Mouse (Mus musculus): ENCODE measurements around the gene Hist1h2ap. TPM values are rescaled to one million over a fixed set of nuclear protein-coding genes. Genes with fewer than 3 reads are reported as not detected.

The Hist1h2ap gene
- 144 TPM for polyA plus RNA-seq (2017; shearing (Covaris generic))

DNA sequence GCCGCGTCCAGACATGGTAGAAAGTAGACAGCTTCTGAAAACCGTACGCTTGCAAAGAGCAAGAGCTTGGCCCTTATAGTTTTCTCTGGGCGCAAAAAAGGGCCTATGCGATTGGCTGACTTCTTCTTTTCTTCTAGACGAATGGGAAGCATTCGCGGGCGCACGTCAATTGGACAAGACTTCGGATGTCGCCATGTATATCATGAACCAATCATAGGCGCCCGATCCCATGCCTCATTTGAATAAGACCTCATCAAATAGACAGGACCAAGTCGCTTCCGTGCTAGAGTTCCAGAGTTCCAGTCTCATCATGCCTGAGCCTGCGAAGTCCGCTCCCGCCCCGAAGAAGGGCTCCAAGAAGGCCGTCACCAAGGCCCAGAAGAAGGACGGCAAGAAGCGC, at the start of gene Hist1h2ap, which contains the start of gene Hist1h2br:
TSS of gene Hist1h2ap (minus strand) at position 47 of the 400 bp plus-strand sequence.
TSS of gene Hist1h2br (plus strand) at position 283 of the 400 bp plus-strand sequence.

DNA sequence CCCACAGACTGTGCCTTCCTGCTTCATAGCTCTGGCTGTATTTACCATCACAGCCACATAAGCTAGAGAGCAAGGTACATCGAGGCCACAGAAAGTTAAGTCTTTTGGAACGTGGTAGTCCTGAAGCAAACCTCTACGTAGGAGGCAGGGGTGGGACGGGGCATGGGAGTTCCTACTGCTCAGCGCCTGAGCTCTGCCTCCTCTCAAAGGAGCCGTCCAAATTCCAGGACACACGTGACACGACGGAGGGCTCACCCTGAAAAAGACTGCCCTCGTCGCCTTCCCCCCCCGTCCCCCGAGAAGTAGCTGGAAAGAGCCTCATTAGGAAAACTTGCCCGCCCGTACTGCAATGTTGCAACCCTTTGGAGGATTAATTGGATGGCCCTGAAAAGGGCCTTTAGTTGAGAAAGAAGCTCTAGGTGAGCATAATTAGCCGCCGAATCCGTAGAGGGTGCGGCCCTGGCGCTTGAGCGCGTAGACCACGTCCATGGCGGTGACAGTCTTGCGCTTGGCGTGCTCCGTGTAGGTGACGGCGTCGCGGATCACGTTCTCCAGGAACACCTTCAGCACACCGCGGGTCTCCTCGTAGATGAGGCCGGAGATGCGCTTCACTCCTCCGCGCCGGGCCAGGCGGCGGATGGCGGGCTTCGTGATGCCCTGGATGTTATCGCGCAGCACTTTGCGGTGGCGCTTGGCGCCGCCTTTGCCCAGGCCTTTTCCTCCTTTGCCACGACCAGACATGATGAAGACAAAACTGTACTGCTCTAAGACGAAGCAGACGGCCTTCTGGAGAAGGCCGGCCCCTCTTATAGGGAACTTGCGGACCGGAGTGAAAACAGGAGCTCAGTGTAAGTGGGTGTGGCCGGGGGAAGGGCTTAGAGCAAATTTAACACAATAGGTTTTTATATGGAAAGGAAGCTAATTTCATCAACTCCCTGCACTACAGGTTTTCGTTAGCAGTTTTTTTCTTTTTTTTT, 1.6 kb downstream of the Hist1h2ap start, which contains the start of gene Hist1h4n:
TSS of gene Hist1h4n (minus strand) at position 779 of the 977 bp plus-strand sequence.

DNA sequence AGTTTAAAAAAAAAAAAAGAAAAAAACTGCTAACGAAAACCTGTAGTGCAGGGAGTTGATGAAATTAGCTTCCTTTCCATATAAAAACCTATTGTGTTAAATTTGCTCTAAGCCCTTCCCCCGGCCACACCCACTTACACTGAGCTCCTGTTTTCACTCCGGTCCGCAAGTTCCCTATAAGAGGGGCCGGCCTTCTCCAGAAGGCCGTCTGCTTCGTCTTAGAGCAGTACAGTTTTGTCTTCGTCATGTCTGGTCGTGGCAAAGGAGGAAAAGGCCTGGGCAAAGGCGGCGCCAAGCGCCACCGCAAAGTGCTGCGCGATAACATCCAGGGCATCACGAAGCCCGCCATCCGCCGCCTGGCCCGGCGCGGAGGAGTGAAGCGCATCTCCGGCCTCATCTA, 21.8 kb downstream of the Hist1h2ap start, which contains the start of gene Hist1h4m:
TSS of gene Hist1h4m (plus strand) at position 208 of the 400 bp plus-strand sequence.

DNA sequence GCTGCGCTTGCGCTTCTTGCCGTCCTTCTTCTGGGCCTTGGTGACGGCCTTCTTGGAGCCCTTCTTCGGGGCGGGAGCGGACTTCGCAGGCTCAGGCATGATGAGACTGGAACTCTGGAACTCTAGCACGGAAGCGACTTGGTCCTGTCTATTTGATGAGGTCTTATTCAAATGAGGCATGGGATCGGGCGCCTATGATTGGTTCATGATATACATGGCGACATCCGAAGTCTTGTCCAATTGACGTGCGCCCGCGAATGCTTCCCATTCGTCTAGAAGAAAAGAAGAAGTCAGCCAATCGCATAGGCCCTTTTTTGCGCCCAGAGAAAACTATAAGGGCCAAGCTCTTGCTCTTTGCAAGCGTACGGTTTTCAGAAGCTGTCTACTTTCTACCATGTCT, 23.2 kb downstream of the Hist1h2ap start, which contains the start of the genes Hist1h2bq and Hist1h2ao:
TSS of gene Hist1h2bq (minus strand) at position 125 of the 400 bp plus-strand sequence.
TSS of gene Hist1h2ao (plus strand) at position 393 of the 400 bp plus-strand sequence.

DNA sequence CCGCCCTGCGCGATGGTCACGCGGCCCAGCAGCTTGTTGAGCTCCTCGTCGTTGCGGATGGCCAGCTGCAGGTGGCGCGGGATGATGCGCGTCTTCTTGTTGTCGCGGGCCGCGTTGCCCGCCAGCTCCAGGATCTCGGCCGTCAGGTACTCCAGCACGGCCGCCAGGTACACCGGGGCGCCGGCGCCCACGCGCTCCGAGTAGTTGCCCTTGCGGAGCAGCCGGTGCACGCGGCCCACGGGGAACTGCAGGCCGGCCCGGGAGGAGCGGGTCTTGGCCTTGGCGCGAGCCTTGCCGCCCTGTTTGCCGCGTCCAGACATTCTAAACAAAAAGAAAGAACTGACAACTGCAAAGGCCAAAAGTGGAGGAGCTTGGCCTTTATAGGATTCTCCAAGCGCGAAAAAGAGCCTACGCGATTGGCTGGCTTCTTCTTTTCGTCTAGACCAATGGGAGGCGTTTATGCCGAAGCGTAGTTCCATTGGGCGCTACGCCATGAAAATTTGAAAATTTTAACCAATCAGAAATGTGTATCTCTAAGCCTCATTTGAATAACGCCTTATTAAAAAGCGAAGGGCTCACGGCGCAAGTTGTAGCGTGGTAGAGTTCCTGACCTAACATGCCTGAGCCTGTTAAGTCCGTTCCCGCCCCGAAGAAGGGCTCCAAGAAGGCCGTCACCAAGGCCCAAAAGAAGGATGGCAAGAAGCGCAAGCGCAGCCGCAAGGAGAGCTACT, 46.2 kb downstream of the Hist1h2ap start, which contains the start of the genes Hist1h2an and Hist1h2bp:
TSS of gene Hist1h2an (minus strand) at position 320 of the 731 bp plus-strand sequence.
TSS of gene Hist1h2bp (plus strand) at position 563 of the 731 bp plus-strand sequence.

DNA sequence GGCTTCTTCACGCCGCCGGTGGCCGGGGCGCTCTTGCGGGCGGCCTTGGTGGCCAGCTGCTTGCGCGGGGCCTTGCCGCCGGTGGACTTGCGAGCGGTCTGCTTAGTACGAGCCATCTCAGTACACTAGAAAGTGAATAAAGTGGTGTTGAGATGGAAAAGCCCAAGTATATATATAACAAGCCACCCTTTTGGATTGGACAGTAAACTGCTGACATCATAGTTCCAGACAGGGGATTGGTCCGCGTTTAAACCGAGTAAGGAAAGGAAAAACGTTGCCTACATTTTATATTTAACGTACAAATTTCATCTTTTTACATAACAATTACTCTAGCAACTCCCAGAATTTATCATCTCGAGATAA, 50.1 kb downstream of the Hist1h2ap start, which contains the start of gene Hist1h3i:
TSS of gene Hist1h3i (minus strand) at position 116 of the 363 bp plus-strand sequence.

Other genes with a start within 250 kb of the Hist1h2ap start
- not detected for gene Olfr1362, start 219.5 kb downstream of the Hist1h2ap start, polyA plus RNA-seq (2017; shearing (Covaris generic))
- not detected for gene Olfr11, start 191.0 kb downstream of the Hist1h2ap start, polyA plus RNA-seq (2017; shearing (Covaris generic))
- not detected for gene Olfr1361, start 170.1 kb downstream of the Hist1h2ap start, polyA plus RNA-seq (2017; shearing (Covaris generic))
- not detected for gene Olfr1360, start 156.1 kb downstream of the Hist1h2ap start, polyA plus RNA-seq (2017; shearing (Covaris generic))
- not detected for gene Olfr1359, start 135.4 kb downstream of the Hist1h2ap start, polyA plus RNA-seq (2017; shearing (Covaris generic))
- 2.4 TPM for gene Hist1h2bl, start 117.4 kb downstream of the Hist1h2ap start, polyA plus RNA-seq (2017; shearing (Covaris generic))
- 14.3 TPM for gene Hist1h2ai, start 117.1 kb downstream of the Hist1h2ap start, polyA plus RNA-seq (2017; shearing (Covaris generic))
- not detected for gene Hist1h3h, start 115.8 kb downstream of the Hist1h2ap start, polyA plus RNA-seq (2017; shearing (Covaris generic))
- 0.87 TPM for gene Hist1h2bm, start 111.5 kb downstream of the Hist1h2ap start, polyA plus RNA-seq (2017; shearing (Covaris generic))
- gene Hist1h4j, start 98.4 kb downstream of the Hist1h2ap start, polyA plus RNA-seq (2017; shearing (Covaris generic)): 0.80 TPM
- 8.1 TPM for gene Hist1h4k, start 83.0 kb downstream of the Hist1h2ap start, polyA plus RNA-seq (2017; shearing (Covaris generic))
- 1.6 TPM for gene Hist1h2ak, start 79.7 kb downstream of the Hist1h2ap start, polyA plus RNA-seq (2017; shearing (Covaris generic))
- not detected for gene Hist1h2bn, start 79.4 kb downstream of the Hist1h2ap start, polyA plus RNA-seq (2017; shearing (Covaris generic))
- gene Hist1h1b, start 52.9 kb downstream of the Hist1h2ap start, polyA plus RNA-seq (2017; shearing (Covaris generic)): 1.8 TPM
- gene Hist1h3i, start 50.1 kb downstream of the Hist1h2ap start, polyA plus RNA-seq (2017; shearing (Covaris generic)): 1.1 TPM
- 0.99 TPM for gene Hist1h2an, start 46.3 kb downstream of the Hist1h2ap start, polyA plus RNA-seq (2017; shearing (Covaris generic))
- gene Hist1h2bp, start 46.0 kb downstream of the Hist1h2ap start, polyA plus RNA-seq (2017; shearing (Covaris generic)): not detected
- 5.0 TPM for gene Hist1h2bq, start 23.3 kb downstream of the Hist1h2ap start, polyA plus RNA-seq (2017; shearing (Covaris generic))
- gene Hist1h2ao, start 23.0 kb downstream of the Hist1h2ap start, polyA plus RNA-seq (2017; shearing (Covaris generic)): not detected
- gene Hist1h4m, start 21.8 kb downstream of the Hist1h2ap start, polyA plus RNA-seq (2017; shearing (Covaris generic)): 36.0 TPM
- 18.1 TPM for gene Hist1h4n, start 1.3 kb downstream of the Hist1h2ap start, polyA plus RNA-seq (2017; shearing (Covaris generic))
- 5.0 TPM for gene Hist1h2br, start 236 bp upstream of the Hist1h2ap start, polyA plus RNA-seq (2017; shearing (Covaris generic))
- gene Zfp184, start 111.6 kb upstream of the Hist1h2ap start, polyA plus RNA-seq (2017; shearing (Covaris generic)): not detected
- gene Pom121l2, start 147.7 kb upstream of the Hist1h2ap start, polyA plus RNA-seq (2017; shearing (Covaris generic)): not detected
- gene Prss16, start 176.2 kb upstream of the Hist1h2ap start, polyA plus RNA-seq (2017; shearing (Covaris generic)): 0.57 TPM
- not detected for gene Hist1h2ah, start 202.1 kb upstream of the Hist1h2ap start, polyA plus RNA-seq (2017; shearing (Covaris generic))
- 0.47 TPM for gene Hist1h2bk, start 202.4 kb upstream of the Hist1h2ap start, polyA plus RNA-seq (2017; shearing (Covaris generic))
- gene Hist1h4i, start 207.9 kb upstream of the Hist1h2ap start, polyA plus RNA-seq (2017; shearing (Covaris generic)): 9.4 TPM
- 0.59 TPM for gene Hist1h2ag, start 209.4 kb upstream of the Hist1h2ap start, polyA plus RNA-seq (2017; shearing (Covaris generic))
- 2.6 TPM for gene Hist1h2bj, start 209.7 kb upstream of the Hist1h2ap start, polyA plus RNA-seq (2017; shearing (Covaris generic))

Data from CD4-positive, CD25-positive, alpha-beta regulatory T cell (primary cell).